Mouse (Mus musculus): ENCODE results near the gene Plk3. TPM values are rescaled to one million over a fixed set of nuclear protein-coding genes. Genes with fewer than 3 reads are reported as not detected.

Gene Plk3
- polyA plus RNA-seq, 1 experiment: 23.9 TPM

DNA sequence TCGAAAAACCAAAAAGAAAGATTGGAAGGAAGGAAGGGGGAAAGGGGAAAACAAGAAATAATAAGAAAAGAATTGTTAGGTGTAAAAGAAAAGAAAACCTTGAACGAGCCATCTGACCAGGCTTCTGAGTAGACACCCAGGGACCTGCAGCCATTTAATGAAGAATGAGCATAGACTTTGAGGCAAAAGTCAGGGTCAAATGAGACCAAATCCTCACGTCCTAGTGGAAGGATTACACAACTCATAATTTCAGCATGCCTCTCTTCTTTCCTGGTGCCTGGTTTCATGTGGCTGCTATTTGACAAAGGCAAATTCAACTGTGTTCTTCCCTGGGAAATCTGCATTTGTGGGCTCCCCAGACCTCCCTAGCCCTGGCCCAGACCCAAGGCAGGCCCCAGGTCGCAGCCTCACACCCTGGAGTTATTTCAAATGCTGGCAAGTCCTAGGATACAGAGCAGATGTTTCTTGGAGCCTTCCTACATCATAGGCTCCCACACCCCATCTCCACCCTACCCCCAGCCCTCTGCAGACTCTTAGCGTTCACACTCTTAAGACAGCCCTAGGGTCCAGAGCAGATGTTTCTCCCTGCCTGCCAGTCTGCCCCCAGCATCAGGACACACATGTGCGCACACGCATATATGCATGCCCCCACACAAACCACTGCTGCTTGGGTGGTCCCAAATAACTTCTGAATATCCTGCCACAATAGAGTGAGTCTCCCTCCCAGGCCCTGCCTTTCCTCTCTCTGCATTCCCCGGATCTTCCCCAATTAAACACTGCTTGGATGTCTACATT is 35.6 kb downstream of the Plk3 start:
- WGBS: 63% methylated on average over 8 of the region's 8 CpGs
- Histone ChIP-seq H3K4me1 (ENCODE audit: control insufficient read depth, insufficient read depth, insufficient read length, low read length) (peaks cover 4% of the 10 kb centered on the region; the same call in 1 of the 2 replicates), H3K27me3 (ENCODE audit: control insufficient read depth, insufficient read depth, low read length) (peaks cover 16% of the 10 kb centered on the region), H3K36me3 (ENCODE audit: control insufficient read depth, insufficient read depth, low read length) (no peaks in the 10 kb centered on the region), H3K27ac (ENCODE audit: insufficient read depth, low read depth, low read length) (peak overlapping the region; percentile 21; the same call in 1 of the 2 replicates), H3K4me3 (ENCODE audit: low read depth, low read length) (0 out of 2 replicates have a peak overlapping the region, but pooled peaks have one; percentile 1)
- TF ChIP-seq CTCF (IDR thresholded peaks at IDR 0.05; ENCODE audit: extremely low read depth, insufficient read length, insufficient replicate concordance, low read depth, low read length) (no peak), POLR2A (IDR thresholded peaks at IDR 0.05; ENCODE audit: low read depth, low read length) (no peak)

GRCm38 (mm10) chr4:117096666-117097065 is 37.1 kb downstream of the Plk3 start:
- H3K36me3 ChIP-seq (ENCODE audit: control insufficient read depth, insufficient read depth, low read length): no peaks in the 10 kb centered on the region
- no peak overlapping the region for H3K27ac ChIP-seq (ENCODE audit: insufficient read depth, low read depth, low read length)
- peaks cover 4% of the 10 kb centered on the region; the same call in 1 of the 2 replicates for H3K4me1 ChIP-seq (ENCODE audit: control insufficient read depth, insufficient read depth, insufficient read length, low read length)
- peak overlapping the region; percentile 20 for H3K4me3 ChIP-seq (ENCODE audit: low read depth, low read length)
- peaks cover 16% of the 10 kb centered on the region for H3K27me3 ChIP-seq (ENCODE audit: control insufficient read depth, insufficient read depth, low read length)
- 33% methylated on average over 5 of the region's 5 CpGs for WGBS
- TF ChIP-seq CTCF (IDR thresholded peaks at IDR 0.05; ENCODE audit: extremely low read depth, insufficient read length, insufficient replicate concordance, low read depth, low read length): no peak
- no peak for TF ChIP-seq POLR2A (IDR thresholded peaks at IDR 0.05; ENCODE audit: low read depth, low read length)

GRCm38 (mm10) chr4:117095551-117096452 is 38.0 kb downstream of the Plk3 start, which contains the start of gene Ptch2:
Gene Ptch2, plus strand, starts transcription at chr4:117096075.
- H3K27ac ChIP-seq (ENCODE audit: insufficient read depth, low read depth, low read length): 0 out of 2 replicates have a peak within 1 kb of the TSS, but pooled peaks have one; percentile 3
- peak within 1 kb of the TSS; percentile 59 for H3K4me3 ChIP-seq (ENCODE audit: low read depth, low read length)
- peaks cover 4% of the 10 kb centered on the region; the same call in 1 of the 2 replicates for H3K4me1 ChIP-seq (ENCODE audit: control insufficient read depth, insufficient read depth, insufficient read length, low read length)
- no peaks in the 10 kb centered on the region for H3K36me3 ChIP-seq (ENCODE audit: control insufficient read depth, insufficient read depth, low read length)
- TF ChIP-seq POLR2A (IDR thresholded peaks at IDR 0.05; ENCODE audit: low read depth, low read length) (no peak), CTCF (IDR thresholded peaks at IDR 0.05; ENCODE audit: extremely low read depth, insufficient read length, insufficient replicate concordance, low read depth, low read length) (no peak)
- peaks cover 16% of the 10 kb centered on the region for H3K27me3 ChIP-seq (ENCODE audit: control insufficient read depth, insufficient read depth, low read length)
- 3% methylated on average over 50 of the region's 50 CpGs for WGBS

GRCm38 (mm10) chr4:117094626-117095361 is 39.0 kb downstream of the Plk3 start:
- TF ChIP-seq POLR2A (IDR thresholded peaks at IDR 0.05; ENCODE audit: low read depth, low read length) (no peak), CTCF (IDR thresholded peaks at IDR 0.05; ENCODE audit: extremely low read depth, insufficient read length, insufficient replicate concordance, low read depth, low read length) (no peak)
- Histone ChIP-seq H3K4me1 (ENCODE audit: control insufficient read depth, insufficient read depth, insufficient read length, low read length) (peaks cover 4% of the 10 kb centered on the region; the same call in 1 of the 2 replicates), H3K27ac (ENCODE audit: insufficient read depth, low read depth, low read length) (no peak overlapping the region), H3K36me3 (ENCODE audit: control insufficient read depth, insufficient read depth, low read length) (no peaks in the 10 kb centered on the region), H3K4me3 (ENCODE audit: low read depth, low read length) (no peak overlapping the region), H3K27me3 (ENCODE audit: control insufficient read depth, insufficient read depth, low read length) (peaks cover 16% of the 10 kb centered on the region)
- WGBS: 81% methylated on average over 3 of the region's 3 CpGs

DNA sequence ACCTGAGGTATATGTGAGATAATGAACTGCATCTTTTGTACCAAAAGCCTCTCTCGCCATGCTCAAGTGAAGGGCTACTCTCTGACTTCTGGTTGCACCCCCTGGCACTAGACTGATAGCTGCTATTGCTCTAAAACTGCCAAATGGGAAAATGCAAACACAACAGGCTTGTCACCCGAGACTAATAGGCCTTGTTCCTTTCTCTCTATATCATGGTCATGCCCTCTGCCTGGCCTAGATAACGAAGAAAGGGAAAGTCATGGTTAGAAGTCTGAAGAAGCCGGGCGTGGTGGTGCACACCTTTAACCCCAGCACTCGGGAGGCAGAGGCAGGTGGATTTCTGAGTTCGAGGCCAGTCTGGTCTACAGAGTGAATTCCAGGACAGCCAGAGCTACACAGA is 43.2 kb downstream of the Plk3 start:
- Histone ChIP-seq H3K27ac (ENCODE audit: insufficient read depth, low read depth, low read length) (no peak overlapping the region), H3K4me3 (ENCODE audit: low read depth, low read length) (no peak overlapping the region), H3K4me1 (ENCODE audit: control insufficient read depth, insufficient read depth, insufficient read length, low read length) (no peaks in the 10 kb centered on the region), H3K36me3 (ENCODE audit: control insufficient read depth, insufficient read depth, low read length) (no peaks in the 10 kb centered on the region), H3K27me3 (ENCODE audit: control insufficient read depth, insufficient read depth, low read length) (0 out of 2 replicates have a peak, but pooled peaks cover 2% of the 10 kb centered on the region)
- WGBS: 48% methylated on average over 7 of the region's 7 CpGs
- TF ChIP-seq POLR2A (IDR thresholded peaks at IDR 0.05; ENCODE audit: low read depth, low read length): no peak
- TF ChIP-seq CTCF (IDR thresholded peaks at IDR 0.05; ENCODE audit: extremely low read depth, insufficient read length, insufficient replicate concordance, low read depth, low read length): no peak

GRCm38 (mm10) chr4:117087948-117088640 is 45.7 kb downstream of the Plk3 start:
- Histone ChIP-seq H3K4me3 (ENCODE audit: low read depth, low read length) (no peak overlapping the region), H3K4me1 (ENCODE audit: control insufficient read depth, insufficient read depth, insufficient read length, low read length) (no peaks in the 10 kb centered on the region), H3K27ac (ENCODE audit: insufficient read depth, low read depth, low read length) (no peak overlapping the region), H3K27me3 (ENCODE audit: control insufficient read depth, insufficient read depth, low read length) (no peaks in the 10 kb centered on the region), H3K36me3 (ENCODE audit: control insufficient read depth, insufficient read depth, low read length) (no peaks in the 10 kb centered on the region; the same call in none of the 2 replicates)
- TF ChIP-seq POLR2A (IDR thresholded peaks at IDR 0.05; ENCODE audit: low read depth, low read length) (no peak), CTCF (IDR thresholded peaks at IDR 0.05; ENCODE audit: extremely low read depth, insufficient read length, insufficient replicate concordance, low read depth, low read length) (no peak)
- WGBS: 55% methylated on average over 7 of the region's 7 CpGs

Other genes starting within 250 kb of the Plk3 start
- 19.8 and 35.5 TPM in 2 replicates for gene Urod, start 139.6 kb downstream of the Plk3 start, polyA plus RNA-seq (2012; rRNA removed)
- 68.8 and 261 TPM in 2 replicates for gene Hectd3, start 138.6 kb downstream of the Plk3 start, polyA plus RNA-seq (2012; rRNA removed)
- gene Eif2b3, start 114.6 kb downstream of the Plk3 start, polyA plus RNA-seq (2012; rRNA removed): 0.86 and 1.5 TPM in 2 replicates
- 2.4 and 3.7 TPM in 2 replicates for gene Ptch2, start 37.9 kb downstream of the Plk3 start, polyA plus RNA-seq (2012; rRNA removed)
- 3.8 and 4.5 TPM in 2 replicates for gene Btbd19, start 8.2 kb downstream of the Plk3 start, polyA plus RNA-seq (2012; rRNA removed)
- gene Tctex1d4, start 7.2 kb downstream of the Plk3 start, polyA plus RNA-seq (2012; rRNA removed): 0.33 and 0.62 TPM in 2 replicates
- 205 and 258 TPM in 2 replicates for gene Rps8, start 22.3 kb upstream of the Plk3 start, polyA plus RNA-seq (2012; rRNA removed)
- 0.81 and 2.8 TPM in 2 replicates for gene Kif2c, start 48.7 kb upstream of the Plk3 start, polyA plus RNA-seq (2012; rRNA removed)
- 13.7 and 19.0 TPM in 2 replicates for gene Tmem53, start 118.0 kb upstream of the Plk3 start, polyA plus RNA-seq (2012; rRNA removed)
- not detected in 2 replicates for gene Armh1, start 118.2 kb upstream of the Plk3 start, polyA plus RNA-seq (2012; rRNA removed)